Mouse (Mus musculus): ENCODE data around the gene Ugt2b5. TPM values are rescaled to one million over a fixed set of nuclear protein-coding genes. Genes with fewer than 3 reads are reported as not detected.
"Not testable (repeated sequence)": the region's sequence is repeated elsewhere in the genome, so short reads cannot be mapped to it uniquely, and the experiment has no call there.

The Ugt2b5 gene
- polyA plus RNA-seq (2012; rRNA removed) = 0.34 and 0.45 TPM in 2 replicates

- H3K27me3 ChIP-seq (replicated peaks; ENCODE audit: control insufficient read depth, insufficient read depth, low read length); H3K4me1 ChIP-seq (ENCODE audit: control insufficient read depth, insufficient read depth, low read length); H3K36me3 ChIP-seq (ENCODE audit: control insufficient read depth, insufficient read depth, low read length); H3K27ac ChIP-seq (ENCODE audit: insufficient read depth, low read depth, low read length); H3K4me3 ChIP-seq (ENCODE audit: insufficient read depth, low read depth, low read length): not testable (repeated sequence)
- 52% methylated on average over 2 of the region's 2 CpGs for WGBS
- peak; percentile 4 for DNase-seq
Observed at GRCm38 (mm10) chr5:87140196-87140595, at the start of gene Ugt2b5. TSS of gene Ugt2b5 (minus strand) at chr5:87140318.

- peak; percentile 49 for DNase-seq
Observed at GRCm38 (mm10) chr5:87175780-87176179, 35.7 kb upstream of the Ugt2b5 start.

GRCm38 (mm10) chr5:87174671-87175070 is 34.6 kb upstream of the Ugt2b5 start:
- H3K27ac ChIP-seq (ENCODE audit: insufficient read depth, low read depth, low read length) = peak overlapping the region; percentile 68; the same call in 1 of the 2 replicates
- TF ChIP-seq POLR2A (IDR thresholded peaks at IDR 0.05; ENCODE audit: low read depth, low read length) = no peak
- no peak for TF ChIP-seq CTCF (conservative IDR thresholded peaks at IDR 0.05; ENCODE audit: insufficient read depth, insufficient read length, low read depth, low read length)
- H3K27me3 ChIP-seq (replicated peaks; ENCODE audit: control insufficient read depth, insufficient read depth, low read length) = no peaks in the 10 kb centered on the region
- no peaks in the 10 kb centered on the region for H3K36me3 ChIP-seq (ENCODE audit: control insufficient read depth, insufficient read depth, low read length)
- no peak overlapping the region for H3K4me3 ChIP-seq (ENCODE audit: insufficient read depth, low read depth, low read length)
- WGBS = 30% methylated on average over 2 of the region's 2 CpGs
- peaks cover 3% of the 10 kb centered on the region; the same call in 1 of the 2 replicates for H3K4me1 ChIP-seq (ENCODE audit: control insufficient read depth, insufficient read depth, low read length)
- peak; percentile 65 for DNase-seq

More at GRCm38 (mm10) chr5:87175780-87176179, 35.7 kb upstream of the Ugt2b5 start:
- not testable (repeated sequence) for H3K27me3 ChIP-seq (replicated peaks; ENCODE audit: control insufficient read depth, insufficient read depth, low read length); H3K4me1 ChIP-seq (ENCODE audit: control insufficient read depth, insufficient read depth, low read length); H3K27ac ChIP-seq (ENCODE audit: insufficient read depth, low read depth, low read length); H3K36me3 ChIP-seq (ENCODE audit: control insufficient read depth, insufficient read depth, low read length); H3K4me3 ChIP-seq (ENCODE audit: insufficient read depth, low read depth, low read length)
- WGBS = 17% methylated on average over 2 of the region's 2 CpGs

- Histone ChIP-seq H3K4me3 (ENCODE audit: insufficient read depth, low read depth, low read length) (no peak overlapping the region), H3K27ac (ENCODE audit: insufficient read depth, low read depth, low read length) (no peak overlapping the region), H3K4me1 (ENCODE audit: control insufficient read depth, insufficient read depth, low read length) (no peaks in the 10 kb centered on the region), H3K36me3 (ENCODE audit: control insufficient read depth, insufficient read depth, low read length) (no peaks in the 10 kb centered on the region), H3K27me3 (replicated peaks; ENCODE audit: control insufficient read depth, insufficient read depth, low read length) (no peaks in the 10 kb centered on the region)
- TF ChIP-seq POLR2A (IDR thresholded peaks at IDR 0.05; ENCODE audit: low read depth, low read length) (no peak), CTCF (conservative IDR thresholded peaks at IDR 0.05; ENCODE audit: insufficient read depth, insufficient read length, low read depth, low read length) (no peak)
- peak; percentile 61 for DNase-seq
- 61% methylated on average over 8 of the region's 8 CpGs for WGBS
Observed at GRCm38 (mm10) chr5:87147741-87148454, 7.8 kb upstream of the Ugt2b5 start.

- Histone ChIP-seq H3K27me3 (replicated peaks; ENCODE audit: control insufficient read depth, insufficient read depth, low read length) (no peaks in the 10 kb centered on the region), H3K4me3 (ENCODE audit: insufficient read depth, low read depth, low read length) (no peak overlapping the region), H3K36me3 (ENCODE audit: control insufficient read depth, insufficient read depth, low read length) (no peaks in the 10 kb centered on the region), H3K4me1 (ENCODE audit: control insufficient read depth, insufficient read depth, low read length) (no peaks in the 10 kb centered on the region), H3K27ac (ENCODE audit: insufficient read depth, low read depth, low read length) (no peak overlapping the region)
- DNase-seq = peak; percentile 56
- WGBS = 33% methylated on average over 3 of the region's 3 CpGs
- TF ChIP-seq CTCF (conservative IDR thresholded peaks at IDR 0.05; ENCODE audit: insufficient read depth, insufficient read length, low read depth, low read length) (peak; percentile 53), POLR2A (IDR thresholded peaks at IDR 0.05; ENCODE audit: low read depth, low read length) (no peak)
Observed at GRCm38 (mm10) chr5:87142865-87143456, 2.8 kb upstream of the Ugt2b5 start.

- H3K4me1 ChIP-seq (ENCODE audit: control insufficient read depth, insufficient read depth, low read length); H3K27me3 ChIP-seq (replicated peaks; ENCODE audit: control insufficient read depth, insufficient read depth, low read length); H3K4me3 ChIP-seq (ENCODE audit: insufficient read depth, low read depth, low read length); DNase-seq; H3K27ac ChIP-seq (ENCODE audit: insufficient read depth, low read depth, low read length); H3K36me3 ChIP-seq (ENCODE audit: control insufficient read depth, insufficient read depth, low read length): not testable (repeated sequence)
- 76% methylated on average over 1 of the region's 1 CpGs for WGBS
Observed at GRCm38 (mm10) chr5:87103697-87104096, 36.4 kb downstream of the Ugt2b5 start.

GRCm38 (mm10) chr5:87092346-87093027 is 47.6 kb downstream of the Ugt2b5 start, which contains the start of gene Ugt2b36:
TSS of gene Ugt2b36 (minus strand) at chr5:87092555.
- no peak within 1 kb of the TSS for H3K4me3 ChIP-seq (ENCODE audit: insufficient read depth, low read depth, low read length)
- WGBS = 90% methylated on average over 1 of the region's 1 CpGs
- no peak within 1 kb of the TSS for H3K27ac ChIP-seq (ENCODE audit: insufficient read depth, low read depth, low read length)
- no peak for DNase-seq
- no peaks in the 10 kb centered on the region for H3K27me3 ChIP-seq (replicated peaks; ENCODE audit: control insufficient read depth, insufficient read depth, low read length)
- no peaks in the 10 kb centered on the region for H3K4me1 ChIP-seq (ENCODE audit: control insufficient read depth, insufficient read depth, low read length)
- no peaks in the 10 kb centered on the region for H3K36me3 ChIP-seq (ENCODE audit: control insufficient read depth, insufficient read depth, low read length)
- no peak for TF ChIP-seq POLR2A (IDR thresholded peaks at IDR 0.05; ENCODE audit: low read depth, low read length)
- no peak for TF ChIP-seq CTCF (conservative IDR thresholded peaks at IDR 0.05; ENCODE audit: insufficient read depth, insufficient read length, low read depth, low read length)

Measured in kidney, adult 2 months (tissue).